Mouse (Mus musculus): ENCODE results near the gene Wdr73.

DNA sequence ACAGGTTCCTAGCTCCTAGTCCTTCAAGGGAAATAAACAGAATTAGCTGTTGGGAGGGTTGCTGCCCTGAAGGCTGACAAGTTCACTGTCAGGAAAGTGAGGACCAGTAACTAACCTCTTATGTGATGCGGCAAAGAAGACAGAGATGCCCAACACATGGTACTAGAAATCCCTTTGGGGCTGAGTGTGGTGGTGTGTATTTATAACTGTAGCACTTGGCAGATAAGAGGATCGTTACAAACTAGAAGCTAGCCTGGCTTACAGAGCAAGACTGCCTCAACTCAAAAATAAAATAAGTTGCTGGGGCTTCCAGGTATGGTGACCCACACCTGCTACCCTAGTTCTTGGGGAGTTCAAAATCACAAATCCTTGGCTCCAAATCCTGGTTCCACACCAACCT, 51.8 kb downstream of the Wdr73 start:
- TF ChIP-seq CTCF (IDR thresholded peaks at IDR 0.05; ENCODE audit: low read depth, low read length) (no peak), POLR2A (IDR thresholded peaks at IDR 0.05; ENCODE audit: borderline replicate concordance, low read depth, low read length) (no peak)

Data from bone marrow macrophage, adult 2 months (primary cell).